Mouse (Mus musculus) thymus, adult 2 months (tissue): ENCODE results near the gene Iqcf1. TPM values are rescaled to one million over a fixed set of nuclear protein-coding genes. Genes with fewer than 3 reads are reported as not detected.

Experiments used
- DNase-seq: peaks from one replicate; pipeline ENCODE4 v3.0.0; 2021
- H3K27ac ChIP-seq: fragments of 200-500 bp; 2 replicates; pipeline ENCODE4 v1.5.1; 2012; ENCODE audit warnings: low read length, control low read depth; ENCODE audit not compliant: control insufficient read depth, insufficient read depth
- H3K27me3 ChIP-seq: fragments of 200-500 bp; 2 replicates; pipeline ENCODE4 v1.6.1; 2012; ENCODE audit warnings: mild to moderate bottlenecking, low read length, moderate library complexity, mixed read lengths; ENCODE audit not compliant: control insufficient read depth, insufficient read depth
- H3K36me3 ChIP-seq: fragments of 200-500 bp; 2 replicates; pipeline ENCODE4 v1.6.1; 2012; ENCODE audit warnings: mild to moderate bottlenecking, low read length, moderate library complexity; ENCODE audit not compliant: control insufficient read depth, insufficient read depth
- H3K4me1 ChIP-seq: fragments of 200-500 bp; replicated peaks from 2 replicates; pipeline ENCODE4 v1.6.1; 2012; ENCODE audit warnings: low read length; ENCODE audit not compliant: control insufficient read depth, insufficient read depth
- H3K4me3 ChIP-seq: fragments of 200-500 bp; 2 replicates; pipeline ENCODE4 v1.5.1; 2012; ENCODE audit warnings: mild to moderate bottlenecking, low read length, control low read depth, moderate library complexity; ENCODE audit not compliant: control insufficient read depth, insufficient read depth
- CTCF ChIP-seq: fragments of 200-500 bp; IDR thresholded peaks from 2 replicates; pipeline ENCODE4 v1.5.1; 2012; ENCODE audit warnings: mild to moderate bottlenecking, control low read depth, low read length, moderate library complexity, borderline replicate concordance; ENCODE audit not compliant: control insufficient read depth, poor library complexity, insufficient read depth; ENCODE audit errors: extremely low read depth
- POLR2A ChIP-seq: fragments of 200-500 bp; IDR thresholded peaks from 2 replicates; pipeline ENCODE4 v1.6.1; 2012; ENCODE audit warnings: mild to moderate bottlenecking, low read length, control low read depth, moderate library complexity; ENCODE audit not compliant: control insufficient read depth, poor library complexity, insufficient read depth; ENCODE audit errors: extremely low read depth
- WGBS: fragments of 180-500 bp; shearing (Covaris S2); methylation state at CpG from one replicate; pipeline ENCODE4 v1.1.7; 2018; 5-methylcytosine and 5-hydroxymethylcytosine counted together
- polyA plus RNA-seq: library from polyadenylated mRNA; depleted of rRNA; stranded (reverse); fragments of >200 nt; gene quantifications from 2 replicates; pipeline ENCODE4 v1.2.3, GENCODE M21; 2012

Gene Iqcf1
- polyA plus RNA-seq, 1 experiment = not detected

DNA sequence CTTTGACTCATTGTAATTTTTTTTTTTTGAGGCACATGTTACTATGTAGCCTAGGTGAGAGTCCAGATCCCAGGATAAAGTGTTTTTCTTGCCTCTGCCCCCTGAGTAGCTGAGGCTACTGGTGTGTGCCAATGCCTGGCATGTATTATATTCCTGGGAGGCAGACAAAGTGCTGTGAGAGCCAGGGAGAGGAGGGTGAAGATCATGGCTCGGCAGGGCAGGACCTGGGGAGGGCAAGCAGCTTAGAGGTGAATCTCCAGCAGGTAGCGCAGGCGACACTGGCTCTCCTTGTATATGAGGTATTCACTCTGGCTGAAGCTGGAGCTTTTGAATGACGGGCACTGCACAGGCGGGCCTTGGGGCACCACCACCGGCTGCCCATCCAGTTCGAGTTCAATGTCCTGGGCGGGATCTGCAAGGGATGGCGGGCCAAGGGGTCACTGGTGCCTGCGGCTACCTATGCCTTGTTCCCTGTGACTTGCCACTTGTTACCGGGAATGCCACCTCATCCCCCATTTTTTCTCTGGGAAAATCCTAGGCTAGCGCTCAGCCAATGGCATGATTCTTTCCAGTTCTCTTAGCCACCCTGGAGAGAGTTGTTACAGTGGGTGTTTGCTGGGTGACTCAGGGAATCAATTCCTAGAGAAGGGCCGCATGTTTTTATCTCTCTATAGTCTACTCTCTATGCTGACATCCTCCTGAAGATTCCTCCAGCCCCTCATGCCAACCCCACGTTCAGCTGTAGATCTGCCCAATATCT is 28.6 kb upstream of the Iqcf1 start:
- Histone ChIP-seq H3K4me1 (peaks cover 20% of the 10 kb centered on the region), H3K27ac (no peak overlapping the region), H3K4me3 (no peak overlapping the region), H3K27me3 (no peaks in the 10 kb centered on the region), H3K36me3 (no peaks in the 10 kb centered on the region)
- TF ChIP-seq CTCF = no peak
- TF ChIP-seq POLR2A = no peak
- no peak for DNase-seq
- 95% methylated on average over 14 of the region's 14 CpGs for WGBS

GRCm38 (mm10) chr9:106471892-106472291 is 27.9 kb upstream of the Iqcf1 start:
- Histone ChIP-seq H3K36me3 (no peaks in the 10 kb centered on the region), H3K4me3 (no peak overlapping the region), H3K4me1 (peaks cover 25% of the 10 kb centered on the region), H3K27me3 (no peaks in the 10 kb centered on the region), H3K27ac (no peak overlapping the region)
- 95% methylated on average over 5 of the region's 5 CpGs for WGBS
- TF ChIP-seq CTCF = no peak
- no peak for TF ChIP-seq POLR2A
- DNase-seq = no peak

GRCm38 (mm10) chr9:106472321-106472720 is 27.4 kb upstream of the Iqcf1 start:
- Histone ChIP-seq H3K27me3 (no peaks in the 10 kb centered on the region), H3K4me1 (peaks cover 26% of the 10 kb centered on the region), H3K36me3 (no peaks in the 10 kb centered on the region), H3K27ac (no peak overlapping the region), H3K4me3 (no peak overlapping the region)
- TF ChIP-seq POLR2A (no peak), CTCF (no peak)
- DNase-seq = no peak
- 95% methylated on average over 4 of the region's 4 CpGs for WGBS

- H3K36me3 ChIP-seq = no peaks in the 10 kb centered on the region
- no peaks in the 10 kb centered on the region for H3K27me3 ChIP-seq
- 96% methylated on average over 16 of the region's 16 CpGs for WGBS
- peaks cover 35% of the 10 kb centered on the region for H3K4me1 ChIP-seq
- no peak for TF ChIP-seq CTCF
- TF ChIP-seq POLR2A = no peak
- no peak for DNase-seq
- no peak overlapping the region for H3K27ac ChIP-seq
- H3K4me3 ChIP-seq = no peak overlapping the region
Measured at GRCm38 (mm10) chr9:106473081-106473752, 26.6 kb upstream of the Iqcf1 start.

DNA sequence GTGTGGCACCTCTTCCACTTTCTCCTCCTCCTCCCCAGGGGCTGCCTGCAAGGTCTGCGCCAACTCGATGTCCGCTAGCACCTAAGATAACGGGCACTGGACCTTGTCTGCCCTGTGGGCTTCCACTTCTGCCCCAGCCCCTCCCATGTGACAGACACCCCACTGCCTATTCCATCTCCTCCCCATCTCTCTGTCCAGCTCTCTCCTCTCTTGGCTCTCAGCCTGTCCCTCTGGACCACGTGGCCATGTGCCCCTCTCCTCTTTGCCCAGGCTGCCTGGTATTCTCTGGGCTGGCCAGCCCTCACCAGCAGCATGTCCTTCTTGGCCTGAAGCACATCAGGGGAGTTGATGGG is 26.0 kb upstream of the Iqcf1 start:
- DNase-seq = no peak
- Histone ChIP-seq H3K4me3 (no peak overlapping the region), H3K27ac (no peak overlapping the region), H3K4me1 (peaks cover 36% of the 10 kb centered on the region), H3K27me3 (no peaks in the 10 kb centered on the region), H3K36me3 (no peaks in the 10 kb centered on the region)
- 99% methylated on average over 5 of the region's 5 CpGs for whole genome bisulfite sequencing
- no peak for TF ChIP-seq CTCF
- TF ChIP-seq POLR2A = no peak

GRCm38 (mm10) chr9:106474456-106474855 is 25.3 kb upstream of the Iqcf1 start:
- no peak overlapping the region for H3K4me3 ChIP-seq
- DNase-seq = peak; percentile 64
- no peaks in the 10 kb centered on the region for H3K27me3 ChIP-seq
- no peak overlapping the region for H3K27ac ChIP-seq
- 48% methylated on average over 6 of the region's 6 CpGs for WGBS
- peaks cover 35% of the 10 kb centered on the region for H3K4me1 ChIP-seq
- no peak for TF ChIP-seq POLR2A
- peak; percentile 52; the same call in 1 of the 2 replicates for TF ChIP-seq CTCF
- H3K36me3 ChIP-seq = no peaks in the 10 kb centered on the region
